Mouse (Mus musculus) left cerebral cortex, postnatal 14 days (tissue): ENCODE measurements at regions not wholly inside any gene's neighbourhood (a gene's known extent, or its start where the extent isn't known, plus 50 kb on each side); places are given as distances from the start of the nearest gene placed in this dataset.

Source experiments
- DNase-seq, 2 experiments: peaks; one replicate each; pipeline ENCODE4 v3.0.0; 2021 to 2022; ENCODE audit warnings: low spot score in 2 of 2, mixed read lengths in 1 of 2
- intact Hi-C: fragments of 180-260 bp; cut with DNase I; formaldehyde crosslinking; loops from one replicate; pipeline ENCODE4 v1.15.1; 2025

DNA sequence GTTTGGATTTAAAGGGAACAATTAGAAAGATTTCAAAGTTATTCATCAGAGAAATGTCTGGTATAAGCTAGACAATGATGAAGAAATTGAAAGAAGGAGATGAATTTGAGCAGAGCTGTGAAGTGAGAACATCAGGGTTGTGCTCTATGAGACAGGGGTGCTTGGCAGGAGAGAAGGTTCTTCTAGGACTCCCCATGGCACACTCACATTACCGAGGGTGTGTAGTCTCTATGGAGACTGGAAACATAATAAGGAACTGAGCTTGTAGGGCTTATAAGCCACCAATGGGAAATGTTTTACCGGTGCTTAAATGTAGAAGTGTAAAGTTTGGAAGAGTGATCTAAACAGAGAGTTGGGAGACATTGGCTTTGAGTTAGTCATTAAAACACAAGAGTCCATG is 889.9 kb downstream of the Stim2 start:
- intact Hi-C loops, result no loop called here

DNA sequence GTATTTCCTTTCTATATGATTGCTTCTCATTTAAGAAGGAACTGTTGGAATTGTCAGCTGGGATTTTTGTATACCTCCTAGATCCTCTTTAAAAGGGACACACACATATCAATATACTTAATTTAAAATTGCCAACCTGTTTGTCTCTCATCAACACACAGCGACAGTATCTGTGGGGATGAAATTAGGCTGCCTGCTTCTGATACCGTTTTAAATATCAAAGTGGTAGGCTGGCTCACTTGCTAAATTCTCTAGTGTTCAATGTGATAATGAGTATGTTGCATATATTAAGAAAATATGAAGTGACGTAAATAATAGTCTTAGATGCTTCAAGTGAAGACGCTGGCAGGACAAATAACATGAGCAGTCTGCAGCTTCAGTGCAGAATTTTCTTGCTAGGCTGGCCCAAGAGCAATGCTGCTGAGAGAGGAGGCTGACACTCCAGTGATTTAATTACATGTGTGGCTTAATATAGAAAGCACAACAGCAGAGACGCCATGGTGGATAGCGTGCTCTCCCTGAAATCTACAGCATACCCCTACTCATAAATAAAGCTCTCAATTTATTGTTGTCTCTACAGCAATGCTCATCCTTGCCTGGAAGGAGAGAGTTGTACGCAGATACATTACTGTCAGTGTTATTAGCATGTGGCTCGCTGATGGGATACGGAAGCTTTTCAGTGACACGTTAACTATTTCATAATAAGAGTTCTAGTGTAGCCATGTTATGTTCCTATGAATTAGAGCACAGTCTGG is 896.4 kb downstream of the Stim2 start:
- DNase-seq, result peak in 1 of 2 experiments; percentile 9
- intact Hi-C loops, result no loop called here

More for the DNA sequence above, 889.9 kb downstream of the Stim2 start:
- no peak for DNase-seq
